Mouse (Mus musculus): ENCODE results near the gene Jhy.

Jhy gene

GRCm38 (mm10) chr9:40917871-40918613, 45.9 kb downstream of the Jhy start:
- DNase-seq (ENCODE audit: low spot score) = no peak

GRCm38 (mm10) chr9:40908915-40909314, 55.0 kb downstream of the Jhy start:
- DNase-seq (ENCODE audit: low spot score) = no peak

GRCm38 (mm10) chr9:40908411-40908810, 55.5 kb downstream of the Jhy start:
- DNase-seq (ENCODE audit: low spot score) = no peak

- no peak for DNase-seq (ENCODE audit: low spot score)
Observed at GRCm38 (mm10) chr9:40907413-40907812, 56.5 kb downstream of the Jhy start.

GRCm38 (mm10) chr9:40892456-40892855, 71.5 kb downstream of the Jhy start:
- no peak for DNase-seq (ENCODE audit: low spot score)

GRCm38 (mm10) chr9:40889389-40889788, 74.5 kb downstream of the Jhy start:
- DNase-seq (ENCODE audit: low spot score) = no peak

- DNase-seq (ENCODE audit: low spot score) = no peak
Observed at GRCm38 (mm10) chr9:40885669-40886068, 78.2 kb downstream of the Jhy start.

GRCm38 (mm10) chr9:40878998-40879397, 84.9 kb downstream of the Jhy start:
- no peak for DNase-seq (ENCODE audit: low spot score)

- DNase-seq (ENCODE audit: low spot score) = no peak
Observed at GRCm38 (mm10) chr9:40878291-40878945, 85.5 kb downstream of the Jhy start.

GRCm38 (mm10) chr9:40877881-40878235, 86.1 kb downstream of the Jhy start:
- DNase-seq (ENCODE audit: low spot score) = no peak

GRCm38 (mm10) chr9:40877146-40877880, 86.6 kb downstream of the Jhy start:
- no peak for DNase-seq (ENCODE audit: low spot score)

- DNase-seq (ENCODE audit: low spot score) = no peak
Observed at GRCm38 (mm10) chr9:40876693-40877092, 87.2 kb downstream of the Jhy start.

GRCm38 (mm10) chr9:40876164-40876563, 87.8 kb downstream of the Jhy start:
- no peak for DNase-seq (ENCODE audit: low spot score)

GRCm38 (mm10) chr9:40875431-40875830, 88.5 kb downstream of the Jhy start:
- DNase-seq (ENCODE audit: low spot score) = no peak

GRCm38 (mm10) chr9:40874961-40875360, 89.0 kb downstream of the Jhy start:
- DNase-seq (ENCODE audit: low spot score) = no peak

- peak; percentile 49 for DNase-seq (ENCODE audit: low spot score)
Observed at GRCm38 (mm10) chr9:40873556-40874470, 90.1 kb downstream of the Jhy start, which contains the start of gene Bsx. Gene Bsx, plus strand, starts transcription at chr9:40874127.

- no peak for DNase-seq (ENCODE audit: low spot score)
Observed at GRCm38 (mm10) chr9:40872156-40872478, 91.8 kb downstream of the Jhy start.

GRCm38 (mm10) chr9:40871369-40872155, 92.4 kb downstream of the Jhy start:
- DNase-seq (ENCODE audit: low spot score) = no peak

- DNase-seq (ENCODE audit: low spot score) = no peak
Observed at GRCm38 (mm10) chr9:40870331-40870730, 93.6 kb downstream of the Jhy start.

GRCm38 (mm10) chr9:40859196-40859595, 104.7 kb downstream of the Jhy start:
- DNase-seq (ENCODE audit: low spot score) = no peak

- no peak for DNase-seq (ENCODE audit: low spot score)
Observed at GRCm38 (mm10) chr9:40858461-40859160, 105.3 kb downstream of the Jhy start.

All from ovary, postnatal 14 days (tissue).